Mouse (Mus musculus): ENCODE data around the gene Inka1. TPM values are rescaled to one million over a fixed set of nuclear protein-coding genes. Genes with fewer than 3 reads are reported as not detected.

The Inka1 gene
- polyA plus RNA-seq, 1 experiment from 2014 or later = 27.6 TPM

GRCm38 (mm10) chr9:107982681-107983346 lies 2.9 kb downstream of the Inka1 start, which contains the start of gene Gm20661:
Gene Gm20661, plus strand, starts transcription at chr9:107983058.
- Histone ChIP-seq H3K27me3 (ENCODE audit: control insufficient read depth, insufficient read depth, low read length) (no peaks in the 10 kb centered on the region), H3K36me3 (ENCODE audit: control insufficient read depth, insufficient read depth, low read length) (peaks cover 4% of the 10 kb centered on the region; the same call in 1 of the 2 replicates), H3K4me2 (replicated peaks; ENCODE audit: low read depth) (peak within 1 kb of the TSS; percentile 80), H3K9me3 (ENCODE audit: control insufficient read depth, low read length) (no peaks in the 10 kb centered on the region), H3K9ac (ENCODE audit: low read length) (peak within 1 kb of the TSS; percentile 74), H3K27ac (replicated peaks) (peak within 1 kb of the TSS; percentile 97), H3K4me1 (replicated peaks; ENCODE audit: control insufficient read depth, insufficient read depth) (peaks cover 9% of the 10 kb centered on the region), H3K4me3 (ENCODE audit: low read depth, low read length) (peak within 1 kb of the TSS; percentile 64)
- DNase-seq (ENCODE audit: low spot score) (peak; percentile 72), ATAC-seq (ENCODE audit: low FRiP score, low TSS enrichment) (peak; percentile 73; the same call in 1 of the 2 replicates)
- WGBS = 22% methylated on average over 14 of the region's 14 CpGs
- TF ChIP-seq CTCF (IDR thresholded peaks at IDR 0.05; ENCODE audit: low read depth) (no peak), EP300 (optimal IDR thresholded peaks at IDR 0.05) (no peak)

GRCm38 (mm10) chr9:107981684-107982605 lies 3.7 kb downstream of the Inka1 start:
- Histone ChIP-seq H3K9me3 (ENCODE audit: control insufficient read depth, low read length) (no peaks in the 10 kb centered on the region), H3K4me3 (ENCODE audit: low read depth, low read length) (peak overlapping the region; percentile 29), H3K4me2 (replicated peaks; ENCODE audit: low read depth) (peak overlapping the region; percentile 80), H3K27ac (replicated peaks) (peak overlapping the region; percentile 97), H3K27me3 (ENCODE audit: control insufficient read depth, insufficient read depth, low read length) (no peaks in the 10 kb centered on the region), H3K36me3 (ENCODE audit: control insufficient read depth, insufficient read depth, low read length) (peaks cover 4% of the 10 kb centered on the region; the same call in 1 of the 2 replicates), H3K4me1 (replicated peaks; ENCODE audit: control insufficient read depth, insufficient read depth) (peaks cover 9% of the 10 kb centered on the region), H3K9ac (ENCODE audit: low read length) (peak overlapping the region; percentile 48)
- ATAC-seq (ENCODE audit: low FRiP score, low TSS enrichment) (no peak), DNase-seq (ENCODE audit: low spot score) (peak; percentile 31)
- TF ChIP-seq EP300 (optimal IDR thresholded peaks at IDR 0.05) (no peak), CTCF (IDR thresholded peaks at IDR 0.05; ENCODE audit: low read depth) (no peak)
- WGBS = 30% methylated on average over 7 of the region's 7 CpGs

- Histone ChIP-seq H3K9ac (ENCODE audit: low read length) (no peak overlapping the region), H3K27me3 (ENCODE audit: control insufficient read depth, insufficient read depth, low read length) (no peaks in the 10 kb centered on the region), H3K4me1 (replicated peaks; ENCODE audit: control insufficient read depth, insufficient read depth) (0 out of 2 replicates have a peak, but pooled peaks cover 5% of the 10 kb centered on the region), H3K9me3 (ENCODE audit: control insufficient read depth, low read length) (no peaks in the 10 kb centered on the region), H3K4me3 (ENCODE audit: low read depth, low read length) (no peak overlapping the region), H3K4me2 (replicated peaks; ENCODE audit: low read depth) (no peak overlapping the region), H3K27ac (replicated peaks) (no peak overlapping the region), H3K36me3 (ENCODE audit: control insufficient read depth, insufficient read depth, low read length) (peaks cover 4% of the 10 kb centered on the region; the same call in 1 of the 2 replicates)
- WGBS = 90% methylated on average over 12 of the region's 12 CpGs
- ATAC-seq (ENCODE audit: low FRiP score, low TSS enrichment) = no peak
- DNase-seq (ENCODE audit: low spot score) = no peak
- TF ChIP-seq EP300 (optimal IDR thresholded peaks at IDR 0.05) (no peak), CTCF (IDR thresholded peaks at IDR 0.05; ENCODE audit: low read depth) (no peak)
Observed at GRCm38 (mm10) chr9:107978815-107979214, 6.9 kb downstream of the Inka1 start.

GRCm38 (mm10) chr9:107975399-107976386 lies 10.0 kb downstream of the Inka1 start, which contains the start of gene Uba7:
Gene Uba7, plus strand, starts transcription at chr9:107975505.
- H3K27ac ChIP-seq (replicated peaks) = peak within 1 kb of the TSS; percentile 67
- peak; percentile 77 for ATAC-seq (ENCODE audit: low FRiP score, low TSS enrichment)
- peak within 1 kb of the TSS; percentile 57 for H3K9ac ChIP-seq (ENCODE audit: low read length)
- H3K4me2 ChIP-seq (replicated peaks; ENCODE audit: low read depth) = peak within 1 kb of the TSS; percentile 51
- WGBS = 57% methylated on average over 12 of the region's 12 CpGs
- H3K4me3 ChIP-seq (ENCODE audit: low read depth, low read length) = peak within 1 kb of the TSS; percentile 17
- H3K36me3 ChIP-seq (ENCODE audit: control insufficient read depth, insufficient read depth, low read length) = peaks cover 4% of the 10 kb centered on the region; the same call in 1 of the 2 replicates
- H3K9me3 ChIP-seq (ENCODE audit: control insufficient read depth, low read length) = no peaks in the 10 kb centered on the region
- peak; percentile 53 for DNase-seq (ENCODE audit: low spot score)
- H3K27me3 ChIP-seq (ENCODE audit: control insufficient read depth, insufficient read depth, low read length) = no peaks in the 10 kb centered on the region
- H3K4me1 ChIP-seq (replicated peaks; ENCODE audit: control insufficient read depth, insufficient read depth) = no peaks in the 10 kb centered on the region; the same call in 1 of the 2 replicates
- TF ChIP-seq EP300 (optimal IDR thresholded peaks at IDR 0.05) = no peak
- no peak for TF ChIP-seq CTCF (IDR thresholded peaks at IDR 0.05; ENCODE audit: low read depth)
